Mouse (Mus musculus) induced T-regulatory cell, adult 2 months (primary cell): ENCODE measurements around the gene C2cd2.
"Not testable (repeated sequence)": the region's sequence is repeated elsewhere in the genome, so short reads cannot be mapped to it uniquely, and the experiment has no call there.

ENCODE experiments used
- DNase-seq: peaks from one replicate; pipeline ENCODE4 v3.0.0-alpha.2; 2012; ENCODE audit warnings: low read depth

The C2cd2 gene

DNA sequence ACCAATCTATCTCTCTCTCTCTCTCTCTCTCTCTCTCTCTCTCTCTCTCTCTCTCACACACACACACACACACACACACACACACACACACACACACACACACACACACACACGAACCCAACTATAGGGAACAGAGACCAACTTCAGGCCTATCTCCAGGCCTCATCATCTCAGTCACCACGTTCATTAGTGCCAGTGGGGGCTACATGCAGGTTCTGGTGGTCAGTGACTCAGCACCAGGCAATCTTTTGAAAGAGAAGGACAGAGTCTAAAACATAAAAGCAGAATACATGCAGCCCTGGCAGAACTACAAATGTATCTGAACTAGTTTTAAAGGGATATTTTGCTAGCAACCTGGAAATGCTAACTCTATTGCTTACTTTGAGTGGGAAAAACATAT is 15.4 kb downstream of the C2cd2 start:
- not testable (repeated sequence) for DNase-seq

DNA sequence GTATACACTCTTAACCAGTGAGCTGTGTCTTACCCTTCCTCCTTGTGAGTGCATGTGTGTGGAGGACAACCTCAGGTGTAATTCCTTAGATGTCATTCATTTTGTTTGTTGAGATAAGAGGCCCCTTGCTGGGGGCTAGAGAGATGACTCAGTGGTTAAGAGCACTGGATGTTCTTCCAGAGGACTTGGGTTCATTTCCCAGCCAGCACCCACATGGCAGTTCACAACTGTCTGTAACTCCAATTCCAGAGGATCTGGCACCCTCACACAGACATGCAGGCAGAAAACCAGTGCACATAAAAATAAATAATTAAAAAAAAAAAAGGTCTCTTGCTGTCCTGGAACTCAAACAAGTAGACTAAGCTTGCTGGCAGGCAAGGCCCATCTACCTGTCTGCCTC is 20.6 kb downstream of the C2cd2 start:
- no peak for DNase-seq

DNA sequence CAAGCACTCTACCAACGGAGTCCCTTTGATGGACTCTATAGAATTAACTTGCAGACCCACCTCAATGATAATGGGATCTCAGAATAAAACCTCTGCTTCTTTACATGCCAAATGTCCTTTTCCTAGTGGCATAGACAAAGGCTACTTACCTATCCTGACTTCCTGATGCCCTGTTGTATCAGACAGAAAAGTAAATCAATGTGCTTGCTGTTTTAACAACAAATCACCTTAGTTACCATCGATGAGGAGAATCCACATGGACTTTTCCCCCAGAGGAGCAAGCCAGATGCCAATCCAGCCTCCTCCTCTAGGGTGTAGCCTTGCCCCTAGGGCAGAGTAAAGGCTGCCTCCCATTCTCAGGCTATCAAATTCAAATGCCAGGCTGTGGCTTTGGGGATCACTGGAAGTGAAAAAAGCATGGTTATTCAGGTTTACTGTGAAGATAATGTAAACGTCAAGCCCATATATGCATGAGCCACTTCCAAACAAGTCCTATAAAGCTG is 21.9 kb downstream of the C2cd2 start:
- no peak for DNase-seq

DNA sequence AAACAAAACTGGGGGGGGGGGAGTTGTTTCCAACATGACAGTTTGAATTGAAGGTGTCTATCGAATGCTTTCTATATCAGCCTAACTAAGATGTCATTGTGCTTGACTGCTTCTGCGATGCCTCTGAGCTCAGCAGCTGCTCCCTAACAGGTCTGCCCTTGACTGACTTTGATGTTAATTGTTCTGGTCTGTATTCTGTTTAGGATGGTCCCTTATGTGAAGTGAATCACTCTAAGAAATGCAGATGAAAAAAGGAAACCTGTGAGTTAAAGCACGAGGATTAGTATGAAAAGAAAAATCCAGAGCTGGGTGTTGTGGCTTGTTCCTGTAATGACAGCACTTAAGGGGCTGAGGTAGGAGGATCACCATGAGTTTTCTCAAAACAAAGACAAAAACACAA is 26.6 kb downstream of the C2cd2 start:
- no peak for DNase-seq

DNA sequence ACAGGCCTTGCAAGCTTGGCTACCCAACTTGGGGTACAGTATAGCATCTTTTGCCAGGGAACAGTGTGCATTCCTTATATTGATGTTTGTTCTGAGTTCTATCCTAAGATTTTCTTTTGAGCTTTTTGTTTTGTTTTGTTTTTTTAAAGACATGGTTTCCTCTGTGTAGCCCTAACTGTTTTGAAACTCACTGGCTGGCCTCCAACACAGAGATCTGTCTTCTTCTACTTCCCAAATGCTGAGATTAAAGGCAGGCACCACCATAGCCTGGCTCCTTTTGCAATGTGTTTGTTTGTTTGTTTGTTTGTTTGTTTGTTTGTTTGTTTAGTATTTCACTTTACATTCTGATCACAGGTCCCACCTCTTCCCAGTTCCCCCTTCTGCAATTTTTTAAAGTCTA is 32.2 kb downstream of the C2cd2 start:
- DNase-seq, result no peak

DNA sequence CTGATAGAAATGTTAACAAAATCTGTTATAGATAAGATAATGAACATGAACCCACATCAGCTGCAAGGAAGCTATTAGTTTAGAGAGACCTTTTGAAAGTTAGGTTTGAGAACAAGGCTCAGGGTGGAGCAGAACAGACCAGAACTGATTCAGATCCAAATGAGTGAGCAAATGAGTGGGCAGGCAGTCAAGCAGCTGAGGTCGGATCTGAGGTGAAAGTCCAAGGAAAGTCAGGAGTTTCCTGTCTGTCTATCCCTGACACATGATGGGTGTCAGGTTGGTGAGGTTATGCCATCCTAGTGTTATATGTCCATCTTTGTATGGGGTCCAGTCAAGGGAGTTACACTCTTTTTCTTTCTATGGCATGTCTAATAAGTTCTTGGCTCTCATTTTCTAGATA is 32.9 kb downstream of the C2cd2 start:
- no peak for DNase-seq

DNA sequence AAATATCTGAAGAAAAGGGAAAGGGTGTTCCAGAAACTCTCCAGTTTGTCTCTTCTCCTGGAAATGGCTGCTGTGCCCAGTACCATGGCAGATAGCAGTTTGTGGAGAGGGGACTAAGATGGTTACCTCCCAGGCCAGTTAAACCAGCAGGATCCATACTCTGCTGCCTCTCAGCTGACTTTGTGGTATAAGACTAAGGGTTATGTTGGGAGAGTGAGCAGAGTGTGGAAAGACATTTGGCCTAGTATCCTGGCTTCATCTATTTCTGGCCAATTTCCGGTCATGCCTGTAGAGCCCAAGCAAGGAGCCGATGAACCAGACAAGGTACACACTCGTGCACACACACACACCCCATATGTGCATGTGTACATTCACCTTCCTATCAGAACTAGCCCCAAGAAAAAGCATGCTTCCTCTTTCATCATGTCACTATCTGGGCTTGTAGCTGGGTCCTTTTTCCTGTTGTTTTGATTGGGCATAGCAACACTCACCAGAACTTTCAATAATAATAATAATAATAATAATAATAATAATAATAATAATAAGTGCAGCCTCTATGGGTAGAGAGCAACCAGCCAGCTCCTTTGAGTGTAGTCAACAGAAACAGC is 35.0 kb downstream of the C2cd2 start:
- DNase-seq, result no peak

DNA sequence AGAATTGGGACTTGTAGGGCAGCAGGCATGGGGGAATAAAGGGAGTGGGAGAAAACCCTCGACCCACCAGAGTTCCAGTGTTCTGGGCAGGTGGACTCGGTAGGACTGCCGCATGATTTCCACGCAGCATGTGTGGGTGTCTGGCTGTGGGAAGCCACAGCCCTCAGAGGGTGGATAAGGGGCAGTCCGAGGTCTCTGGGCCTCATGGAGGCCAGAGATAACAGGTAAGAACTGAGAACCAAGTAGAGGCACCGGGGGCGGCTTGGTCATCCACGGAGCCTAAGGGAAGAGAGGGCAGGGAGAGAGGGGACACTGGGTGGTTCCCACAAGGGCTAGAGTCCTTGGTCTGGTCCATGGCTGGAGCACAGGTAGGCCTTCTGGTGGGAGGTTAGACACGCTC is 36.0 kb downstream of the C2cd2 start:
- no peak for DNase-seq

DNA sequence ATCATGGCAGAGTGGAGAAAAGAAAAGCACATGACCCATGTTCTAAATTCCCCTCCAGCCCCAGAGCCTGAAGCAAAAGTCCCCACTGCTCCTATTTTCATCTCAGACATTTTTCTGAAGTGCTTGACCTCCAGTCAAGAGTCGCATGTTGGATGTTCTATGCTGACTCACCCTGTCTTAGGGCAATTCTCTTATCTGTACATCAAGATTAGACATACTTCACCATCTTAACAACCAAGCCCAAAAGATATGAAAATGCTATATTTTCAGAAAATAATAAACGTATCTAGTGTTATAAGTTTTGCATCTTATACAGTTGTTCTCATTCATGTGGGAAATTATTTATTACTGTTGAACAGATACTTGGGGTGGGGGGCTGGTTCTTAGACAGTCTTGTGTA is 36.6 kb downstream of the C2cd2 start:
- no peak for DNase-seq

DNA sequence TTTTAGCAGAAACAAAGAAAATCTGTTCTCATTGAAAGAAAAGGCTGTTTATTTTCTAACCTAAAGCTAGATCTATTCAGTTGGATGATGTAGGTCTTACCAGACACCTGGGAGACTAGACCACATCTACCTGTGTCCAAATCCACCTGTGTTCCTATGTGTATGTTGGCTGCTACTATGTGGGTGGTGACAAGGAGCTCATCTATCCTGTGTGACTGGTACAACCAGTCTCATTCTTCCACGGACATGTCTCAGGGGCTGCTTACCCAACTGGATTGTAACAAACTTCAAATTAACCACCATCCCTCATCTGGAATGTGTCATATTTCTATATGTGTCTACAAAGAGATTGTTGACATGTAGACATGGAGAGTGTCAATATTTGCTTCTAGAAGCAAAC is 38.7 kb downstream of the C2cd2 start:
- no peak for DNase-seq

DNA sequence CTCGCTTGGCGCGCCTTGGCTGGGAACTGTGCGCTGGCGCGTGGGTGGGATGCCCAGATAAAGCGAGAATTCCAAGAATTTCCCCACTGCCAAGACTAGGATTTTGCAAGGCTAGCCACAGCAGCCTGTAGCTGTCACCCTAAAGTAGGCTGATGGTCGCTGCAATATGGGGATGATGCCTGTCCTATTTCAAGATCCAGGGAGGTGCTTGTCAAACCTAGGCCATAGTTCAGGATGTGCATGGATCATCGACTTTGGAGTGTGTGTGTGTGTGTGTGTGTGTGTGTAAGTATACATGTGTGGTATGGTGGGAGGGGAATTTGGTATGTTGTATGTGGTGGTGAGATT is 39.6 kb downstream of the C2cd2 start:
- no peak for DNase-seq

DNA sequence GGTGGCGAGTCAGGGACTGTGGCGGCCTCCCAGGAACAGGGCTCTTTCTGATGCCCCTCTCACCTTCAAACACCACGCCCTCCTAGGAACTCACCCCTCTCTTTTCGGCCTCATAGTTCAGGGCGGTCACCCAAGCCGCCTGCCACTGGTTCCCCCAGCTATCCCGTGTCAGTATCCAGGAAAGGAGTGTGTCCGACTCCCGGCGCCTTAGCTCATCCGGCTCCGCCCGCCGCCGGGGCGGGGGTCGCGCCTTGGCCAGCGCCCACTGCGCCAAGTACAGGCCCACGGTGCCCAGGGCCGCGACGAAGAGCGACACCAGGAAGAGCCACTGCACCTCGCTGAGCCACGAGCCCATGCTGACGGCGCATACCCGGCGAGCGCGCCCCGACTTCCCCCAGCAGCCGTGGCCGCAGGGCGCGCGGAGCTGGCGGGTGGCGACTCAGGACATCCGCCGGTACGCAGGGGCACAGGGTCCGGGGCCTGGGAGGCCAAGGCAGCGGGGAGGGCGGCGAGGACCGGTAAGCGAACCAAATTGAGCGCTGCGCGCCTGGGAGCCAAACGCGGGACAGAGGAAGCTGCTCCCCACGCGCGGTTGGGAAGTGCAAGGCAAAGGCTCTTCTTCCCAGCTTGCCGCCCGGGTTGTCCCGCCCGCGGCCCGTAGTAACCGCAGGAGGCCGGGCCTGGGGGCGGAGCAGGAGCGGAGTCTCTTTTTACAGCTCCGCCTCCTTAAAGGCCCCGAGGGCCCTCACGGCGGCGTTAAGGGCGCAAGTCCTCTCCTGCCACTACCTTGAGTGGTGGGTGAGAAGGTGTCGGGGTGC is 40.2 kb downstream of the C2cd2 start:
- DNase-seq, result peak; percentile 87

DNA sequence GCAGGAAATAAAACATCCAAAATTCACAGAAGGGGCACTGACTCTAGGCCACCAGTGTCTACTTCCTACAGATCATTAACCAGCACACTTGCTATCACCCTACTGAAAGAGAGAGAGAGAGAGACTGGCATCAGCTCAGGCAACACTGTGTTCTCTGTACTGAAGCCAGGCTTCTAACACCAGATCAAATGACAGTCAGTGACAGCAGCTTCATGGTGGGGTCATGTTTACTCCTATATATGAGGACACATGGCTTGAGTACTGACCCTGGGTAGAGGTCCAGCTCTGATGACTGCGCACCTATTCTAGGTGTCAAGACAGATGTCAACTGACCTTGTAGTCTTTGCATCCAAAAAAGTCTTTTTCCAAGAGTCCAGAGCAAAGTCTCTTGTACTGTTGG is 41.8 kb downstream of the C2cd2 start:
- no peak for DNase-seq

DNA sequence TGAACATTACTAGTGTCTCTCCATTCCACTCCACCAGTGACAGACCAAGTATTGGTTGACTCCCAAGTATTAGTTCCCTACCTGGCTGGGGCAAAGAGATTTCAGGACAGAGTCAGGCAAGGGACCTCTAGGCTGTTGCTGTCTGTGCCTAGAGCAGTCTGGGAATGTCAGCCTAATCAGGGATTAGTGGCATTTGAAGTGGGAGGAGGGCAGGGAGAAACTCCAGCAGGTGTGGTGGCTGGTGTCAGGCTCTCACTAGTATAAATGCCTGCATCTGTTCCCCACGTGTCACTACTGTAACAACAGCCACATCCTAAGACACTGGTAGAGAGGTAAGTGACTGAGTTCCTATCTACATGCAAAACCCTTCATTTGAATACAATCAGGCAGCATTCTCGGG is 42.6 kb downstream of the C2cd2 start:
- DNase-seq, result no peak

DNA sequence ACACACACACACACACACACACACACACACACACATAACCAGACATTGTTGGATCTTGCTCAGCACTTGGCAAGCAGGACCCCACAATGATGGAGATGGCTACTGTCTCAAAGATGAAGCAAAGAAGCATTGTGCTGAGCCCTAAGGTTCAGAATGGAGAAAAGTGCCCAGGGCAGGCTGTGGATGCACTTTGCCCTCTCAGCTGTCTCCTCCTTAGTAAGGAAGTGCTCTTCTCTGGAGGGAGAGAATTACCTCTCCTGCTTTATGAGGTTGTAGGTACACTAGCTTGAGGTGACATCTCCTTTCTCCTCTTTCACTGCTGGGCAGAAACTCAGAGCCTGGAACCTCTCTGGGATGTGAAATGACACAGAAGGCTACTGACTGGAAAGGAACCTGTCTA is 49.5 kb downstream of the C2cd2 start:
- no peak for DNase-seq

DNA sequence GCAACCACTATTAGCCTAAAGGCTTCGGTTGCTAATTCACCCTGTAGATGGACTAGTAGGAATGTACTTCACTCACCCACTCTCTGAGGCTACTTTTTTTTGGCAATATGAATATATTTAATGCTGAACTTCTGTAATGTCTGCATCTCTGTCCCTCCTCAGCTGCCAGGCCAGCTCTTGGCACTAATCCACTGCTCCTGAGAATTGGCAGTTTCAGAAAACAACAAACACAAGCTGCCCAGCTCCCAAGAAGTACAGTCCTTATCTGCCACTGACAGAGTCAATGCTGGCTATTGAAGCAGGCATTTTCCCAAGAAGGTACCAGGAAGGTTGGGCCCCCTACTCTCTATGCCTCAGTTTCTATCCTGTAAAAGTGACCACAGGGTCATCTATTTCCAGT is 53.0 kb downstream of the C2cd2 start:
- no peak for DNase-seq

DNA sequence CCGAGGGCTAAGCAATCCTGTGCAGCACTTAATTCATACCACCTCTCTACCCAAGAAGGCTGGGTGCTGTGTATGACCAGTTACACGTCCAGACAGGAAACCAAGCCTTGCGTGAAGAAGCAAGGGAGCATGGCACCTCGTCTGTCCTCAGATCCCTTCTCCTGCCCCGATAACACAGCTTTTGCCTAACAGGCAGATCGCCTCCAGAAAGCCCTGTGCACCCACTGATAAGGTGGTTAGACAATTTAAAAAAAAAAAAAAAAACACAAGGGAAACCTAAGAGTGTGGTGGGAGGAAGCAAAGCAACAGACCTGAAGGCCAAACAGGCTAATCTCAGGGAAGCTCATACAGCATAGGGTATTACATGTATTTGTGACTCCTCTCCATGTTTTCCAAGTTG is 54.9 kb downstream of the C2cd2 start:
- no peak for DNase-seq

DNA sequence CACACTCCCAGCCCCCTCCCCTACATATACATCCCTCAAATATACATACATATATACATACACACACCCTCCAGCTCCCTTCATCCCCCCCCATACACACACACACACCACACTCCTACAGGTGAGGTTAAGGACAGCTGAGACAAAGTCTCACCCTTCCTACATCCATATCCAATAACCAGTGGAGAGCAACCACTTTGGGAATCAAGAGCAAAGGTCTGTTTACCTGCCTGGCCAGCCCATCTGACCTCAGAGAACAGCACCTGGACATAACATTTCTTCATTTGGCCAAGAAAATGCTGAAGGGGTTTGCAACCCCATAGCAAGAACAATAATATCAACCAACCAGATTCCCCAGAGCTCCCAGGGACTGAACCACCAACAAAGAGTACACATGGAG is 56.1 kb downstream of the C2cd2 start:
- DNase-seq, result no peak

DNA sequence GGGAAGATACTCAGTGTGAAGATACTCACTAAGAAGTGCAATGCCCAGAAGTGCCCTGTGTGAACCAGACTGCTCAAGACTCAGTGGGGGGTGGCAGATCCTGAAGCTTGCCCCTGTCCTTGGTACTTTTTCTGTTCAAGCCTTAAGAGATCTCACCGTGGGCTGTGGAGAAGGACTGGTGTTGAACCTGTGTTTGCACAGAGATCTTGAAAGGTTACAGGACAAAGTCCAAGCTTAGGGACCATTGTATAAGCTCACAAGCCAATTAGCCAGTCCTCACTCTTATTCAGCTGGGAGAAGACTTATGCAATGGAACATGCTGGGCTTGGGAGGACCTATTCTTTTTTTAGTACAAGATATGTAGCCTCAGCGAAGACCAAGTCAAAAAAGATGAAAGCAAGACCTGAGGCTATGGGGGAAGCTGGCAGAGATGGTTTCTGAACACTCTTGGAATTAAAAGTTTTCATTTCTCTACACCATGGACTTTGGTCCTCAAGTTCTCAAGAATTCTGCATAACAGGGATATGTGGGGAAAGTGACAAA is 56.9 kb downstream of the C2cd2 start:
- DNase-seq, result no peak

DNA sequence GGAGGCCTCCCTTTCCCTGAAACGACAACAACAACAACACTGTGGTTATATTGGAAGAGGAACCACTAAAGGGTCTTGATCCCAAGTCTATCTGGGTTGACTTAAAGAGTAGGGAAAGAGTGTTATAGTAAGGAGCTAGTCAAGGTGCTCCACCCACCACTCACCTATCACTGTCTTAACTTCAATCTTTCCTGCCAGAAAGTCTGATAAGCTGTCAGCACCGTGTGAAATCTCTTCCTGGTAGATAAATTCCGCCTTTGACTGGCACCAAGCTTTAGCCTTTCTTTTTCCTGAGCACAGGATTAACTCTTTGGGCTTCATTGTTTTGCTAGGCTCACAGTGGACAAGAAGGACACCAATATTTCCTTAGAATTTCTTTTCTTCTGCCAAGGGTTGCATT is 58.4 kb downstream of the C2cd2 start:
- no peak for DNase-seq

DNA sequence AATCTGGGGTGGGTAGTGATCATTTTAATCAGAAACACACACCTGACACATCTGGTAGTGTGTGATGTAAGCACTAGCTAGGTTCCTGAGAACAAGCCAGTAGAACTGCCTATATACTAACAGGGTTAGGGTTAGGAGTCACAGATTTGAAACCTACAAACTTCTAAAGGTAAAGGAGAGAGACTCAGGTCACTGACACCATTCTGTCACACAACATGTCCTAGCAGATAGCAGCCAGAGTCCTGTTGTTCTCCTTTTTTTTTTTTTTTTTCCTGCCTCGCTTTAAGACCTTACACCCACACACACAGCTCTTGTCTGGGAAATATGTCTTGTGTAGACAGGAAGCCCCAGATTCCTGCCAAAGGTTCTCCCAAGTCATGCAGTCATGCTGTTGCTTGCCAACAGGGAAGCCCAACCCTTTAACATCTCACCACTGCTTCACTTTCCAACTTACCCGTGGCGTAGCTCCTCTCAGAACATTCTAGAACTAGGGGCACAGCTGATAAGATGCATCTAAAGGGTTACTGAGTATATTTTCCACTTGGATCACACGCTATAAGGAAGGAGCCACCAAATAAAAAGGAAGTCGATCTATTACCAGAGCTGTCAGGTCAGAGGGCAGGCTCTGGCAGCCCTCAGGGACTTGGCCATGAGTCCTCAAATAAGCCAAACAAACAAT is 64.9 kb downstream of the C2cd2 start:
- no peak for DNase-seq

DNA sequence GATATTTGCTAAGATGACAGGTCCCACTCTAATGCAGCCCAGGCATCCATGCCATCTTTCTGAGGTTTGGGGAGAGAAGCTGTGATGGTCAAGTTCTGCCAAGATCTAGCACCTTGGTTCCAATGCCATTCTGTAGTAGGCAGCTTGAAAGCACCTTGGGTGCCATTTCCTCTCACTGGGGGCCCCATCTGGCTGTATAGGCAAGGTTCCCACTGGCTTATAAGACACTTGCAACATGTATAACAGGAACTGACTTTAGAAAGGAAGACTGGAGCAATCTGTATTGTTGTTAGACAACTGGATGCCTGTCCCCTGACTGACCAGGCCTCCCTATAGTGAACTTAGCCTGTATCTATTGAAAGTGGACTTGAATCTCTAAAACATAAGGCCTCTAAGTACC is 74.6 kb downstream of the C2cd2 start:
- no peak for DNase-seq

DNA sequence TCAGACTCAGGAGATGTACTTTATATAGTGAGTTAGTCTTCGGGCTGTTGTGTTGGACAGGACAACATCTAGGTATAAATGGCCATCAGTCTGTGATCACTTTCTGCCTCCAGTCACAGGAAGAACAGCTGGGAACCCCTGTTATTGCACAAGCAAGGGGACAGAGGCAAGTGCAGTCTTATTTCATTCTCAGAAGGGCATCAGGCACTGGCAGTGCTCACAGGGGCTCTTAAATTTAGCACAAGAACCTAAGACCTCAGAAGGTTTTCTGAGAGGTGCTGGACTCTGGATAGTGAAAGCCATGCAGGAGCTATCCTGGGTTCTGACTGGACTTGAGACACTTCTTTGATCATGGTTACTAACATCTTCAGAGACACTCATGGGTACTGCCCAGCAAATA is 78.7 kb downstream of the C2cd2 start:
- no peak for DNase-seq
